Mouse (Mus musculus): Measurements from ENCODE around the gene Stra6. TPM values are rescaled to one million over a fixed set of nuclear protein-coding genes. Genes with fewer than 3 reads are reported as not detected.

Gene Stra6
- polyA plus RNA-seq, 1 experiment from 2014 or later: 47.2 TPM

GRCm38 (mm10) chr9:58148806-58149205, 85.2 kb downstream of the Stra6 start:
- Histone ChIP-seq H3K4me3 (no peak overlapping the region), H3K27ac (replicated peaks) (no peak overlapping the region), H3K36me3 (replicated peaks) (peaks cover 94% of the 10 kb centered on the region), H3K9me3 (no peaks in the 10 kb centered on the region), H3K4me1 (peaks cover 46% of the 10 kb centered on the region), H3K27me3 (replicated peaks; ENCODE audit: low read depth, poor library complexity, severe bottlenecking) (no peaks in the 10 kb centered on the region)
- WGBS: 71% methylated on average over 2 of the region's 2 CpGs
- DNase-seq (ENCODE audit: low spot score): no peak

GRCm38 (mm10) chr9:58150733-58151361, 87.3 kb downstream of the Stra6 start:
- no peak for DNase-seq (ENCODE audit: low spot score)
- H3K4me1 ChIP-seq: peaks cover 37% of the 10 kb centered on the region
- H3K27ac ChIP-seq (replicated peaks): no peak overlapping the region
- H3K9me3 ChIP-seq: no peaks in the 10 kb centered on the region
- peaks cover 88% of the 10 kb centered on the region for H3K36me3 ChIP-seq (replicated peaks)
- no peak overlapping the region for H3K4me3 ChIP-seq
- 76% methylated on average over 4 of the region's 4 CpGs for WGBS
- H3K27me3 ChIP-seq (replicated peaks; ENCODE audit: low read depth, poor library complexity, severe bottlenecking): no peaks in the 10 kb centered on the region

- no peak for DNase-seq (ENCODE audit: low spot score)
- H3K36me3 ChIP-seq (replicated peaks): peaks cover 75% of the 10 kb centered on the region
- H3K27ac ChIP-seq (replicated peaks): peak overlapping the region; percentile 0; the same call in 1 of the 2 replicates
Measured at GRCm38 (mm10) chr9:58153095-58153494, 89.5 kb downstream of the Stra6 start.

GRCm38 (mm10) chr9:58155366-58155765, 91.8 kb downstream of the Stra6 start:
- no peak for DNase-seq (ENCODE audit: low spot score)
- WGBS: 76% methylated on average over 3 of the region's 3 CpGs
- Histone ChIP-seq H3K4me1 (peaks cover 64% of the 10 kb centered on the region), H3K4me3 (no peak overlapping the region), H3K36me3 (replicated peaks) (peaks cover 53% of the 10 kb centered on the region), H3K27ac (replicated peaks) (peak overlapping the region; percentile 30), H3K9me3 (no peaks in the 10 kb centered on the region), H3K27me3 (replicated peaks; ENCODE audit: low read depth, poor library complexity, severe bottlenecking) (0 out of 2 replicates have a peak, but pooled peaks cover 5% of the 10 kb centered on the region)

More at GRCm38 (mm10) chr9:58153095-58153494, 89.5 kb downstream of the Stra6 start:
- H3K27me3 ChIP-seq (replicated peaks; ENCODE audit: low read depth, poor library complexity, severe bottlenecking): 0 out of 2 replicates have a peak, but pooled peaks cover 5% of the 10 kb centered on the region
- H3K4me1 ChIP-seq: peaks cover 41% of the 10 kb centered on the region
- no peaks in the 10 kb centered on the region for H3K9me3 ChIP-seq
- H3K4me3 ChIP-seq: no peak overlapping the region
- 74% methylated on average over 3 of the region's 3 CpGs for WGBS

GRCm38 (mm10) chr9:58156819-58157560, 93.4 kb downstream of the Stra6 start:
- Histone ChIP-seq H3K27me3 (replicated peaks; ENCODE audit: low read depth, poor library complexity, severe bottlenecking) (0 out of 2 replicates have a peak, but pooled peaks cover 5% of the 10 kb centered on the region), H3K4me1 (peaks cover 61% of the 10 kb centered on the region), H3K9me3 (no peaks in the 10 kb centered on the region), H3K27ac (replicated peaks) (peak overlapping the region; percentile 87), H3K36me3 (replicated peaks) (peaks cover 36% of the 10 kb centered on the region), H3K4me3 (no peak overlapping the region; the same call in 1 of the 2 replicates)
- 89% methylated on average over 22 of the region's 22 CpGs for WGBS
- DNase-seq (ENCODE audit: low spot score): no peak

- Histone ChIP-seq H3K4me3 (peak overlapping the region; percentile 45), H3K27me3 (replicated peaks; ENCODE audit: low read depth, poor library complexity, severe bottlenecking) (0 out of 2 replicates have a peak, but pooled peaks cover 5% of the 10 kb centered on the region), H3K4me1 (peaks cover 67% of the 10 kb centered on the region), H3K36me3 (replicated peaks) (peaks cover 28% of the 10 kb centered on the region), H3K9me3 (no peaks in the 10 kb centered on the region), H3K27ac (replicated peaks) (peak overlapping the region; percentile 87)
- no peak for DNase-seq (ENCODE audit: low spot score)
- WGBS: 85% methylated on average over 13 of the region's 13 CpGs
Measured at GRCm38 (mm10) chr9:58157838-58158237, 94.2 kb downstream of the Stra6 start.

GRCm38 (mm10) chr9:58158541-58159311, 95.1 kb downstream of the Stra6 start:
- peak overlapping the region; percentile 87 for H3K27ac ChIP-seq (replicated peaks)
- H3K36me3 ChIP-seq (replicated peaks): peaks cover 19% of the 10 kb centered on the region
- peaks cover 66% of the 10 kb centered on the region for H3K4me1 ChIP-seq
- DNase-seq (ENCODE audit: low spot score): peak; percentile 74
- 36% methylated on average over 7 of the region's 7 CpGs for WGBS
- peak overlapping the region; percentile 45 for H3K4me3 ChIP-seq
- 0 out of 2 replicates have a peak, but pooled peaks cover 5% of the 10 kb centered on the region for H3K27me3 ChIP-seq (replicated peaks; ENCODE audit: low read depth, poor library complexity, severe bottlenecking)
- no peaks in the 10 kb centered on the region for H3K9me3 ChIP-seq

- Histone ChIP-seq H3K27me3 (replicated peaks; ENCODE audit: low read depth, poor library complexity, severe bottlenecking) (0 out of 2 replicates have a peak, but pooled peaks cover 5% of the 10 kb centered on the region), H3K36me3 (replicated peaks) (peaks cover 8% of the 10 kb centered on the region; the same call in 1 of the 2 replicates), H3K9me3 (no peaks in the 10 kb centered on the region), H3K4me3 (no peak overlapping the region), H3K27ac (replicated peaks) (peak overlapping the region; percentile 87), H3K4me1 (peaks cover 66% of the 10 kb centered on the region)
- DNase-seq (ENCODE audit: low spot score): no peak
- WGBS: 66% methylated on average over 4 of the region's 4 CpGs
Measured at GRCm38 (mm10) chr9:58159855-58160254, 96.3 kb downstream of the Stra6 start.

- 0 out of 2 replicates have a peak, but pooled peaks cover 5% of the 10 kb centered on the region for H3K27me3 ChIP-seq (replicated peaks; ENCODE audit: low read depth, poor library complexity, severe bottlenecking)
- 0 out of 2 replicates have a peak, but pooled peaks cover 5% of the 10 kb centered on the region for H3K36me3 ChIP-seq (replicated peaks)
- DNase-seq (ENCODE audit: low spot score): no peak
- no peaks in the 10 kb centered on the region for H3K9me3 ChIP-seq
- H3K4me3 ChIP-seq: no peak overlapping the region
- 83% methylated on average over 5 of the region's 5 CpGs for WGBS
- peak overlapping the region; percentile 87 for H3K27ac ChIP-seq (replicated peaks)
- peaks cover 61% of the 10 kb centered on the region for H3K4me1 ChIP-seq
Measured at GRCm38 (mm10) chr9:58160315-58160714, 96.7 kb downstream of the Stra6 start.

GRCm38 (mm10) chr9:58162173-58162572, 98.6 kb downstream of the Stra6 start:
- WGBS: 87% methylated on average over 3 of the region's 3 CpGs
- peaks cover 48% of the 10 kb centered on the region for H3K4me1 ChIP-seq
- no peak for DNase-seq (ENCODE audit: low spot score)
- 0 out of 2 replicates have a peak, but pooled peaks cover 4% of the 10 kb centered on the region for H3K36me3 ChIP-seq (replicated peaks)
- 0 out of 2 replicates have a peak, but pooled peaks cover 5% of the 10 kb centered on the region for H3K27me3 ChIP-seq (replicated peaks; ENCODE audit: low read depth, poor library complexity, severe bottlenecking)
- peak overlapping the region; percentile 52; the same call in 1 of the 2 replicates for H3K27ac ChIP-seq (replicated peaks)
- no peak overlapping the region for H3K4me3 ChIP-seq
- H3K9me3 ChIP-seq: no peaks in the 10 kb centered on the region

GRCm38 (mm10) chr9:58163146-58163545, 99.6 kb downstream of the Stra6 start:
- peaks cover 40% of the 10 kb centered on the region for H3K4me1 ChIP-seq
- H3K9me3 ChIP-seq: no peaks in the 10 kb centered on the region
- no peak for DNase-seq (ENCODE audit: low spot score)
- H3K4me3 ChIP-seq: no peak overlapping the region
- H3K27me3 ChIP-seq (replicated peaks; ENCODE audit: low read depth, poor library complexity, severe bottlenecking): no peaks in the 10 kb centered on the region
- WGBS: 77% methylated on average over 5 of the region's 5 CpGs
- H3K36me3 ChIP-seq (replicated peaks): no peaks in the 10 kb centered on the region
- H3K27ac ChIP-seq (replicated peaks): peak overlapping the region; percentile 52

- Histone ChIP-seq H3K4me3 (no peak overlapping the region), H3K9me3 (no peaks in the 10 kb centered on the region), H3K4me1 (peaks cover 27% of the 10 kb centered on the region), H3K27ac (replicated peaks) (no peak overlapping the region), H3K36me3 (replicated peaks) (no peaks in the 10 kb centered on the region), H3K27me3 (replicated peaks; ENCODE audit: low read depth, poor library complexity, severe bottlenecking) (no peaks in the 10 kb centered on the region)
- 78% methylated on average over 1 of the region's 1 CpGs for WGBS
- no peak for DNase-seq (ENCODE audit: low spot score)
Measured at GRCm38 (mm10) chr9:58165779-58166178, 102.2 kb downstream of the Stra6 start.

Data from embryonic facial prominence, embryonic 10.5 days (tissue).